Mouse (Mus musculus): ENCODE data around the gene Meiob.

DNA sequence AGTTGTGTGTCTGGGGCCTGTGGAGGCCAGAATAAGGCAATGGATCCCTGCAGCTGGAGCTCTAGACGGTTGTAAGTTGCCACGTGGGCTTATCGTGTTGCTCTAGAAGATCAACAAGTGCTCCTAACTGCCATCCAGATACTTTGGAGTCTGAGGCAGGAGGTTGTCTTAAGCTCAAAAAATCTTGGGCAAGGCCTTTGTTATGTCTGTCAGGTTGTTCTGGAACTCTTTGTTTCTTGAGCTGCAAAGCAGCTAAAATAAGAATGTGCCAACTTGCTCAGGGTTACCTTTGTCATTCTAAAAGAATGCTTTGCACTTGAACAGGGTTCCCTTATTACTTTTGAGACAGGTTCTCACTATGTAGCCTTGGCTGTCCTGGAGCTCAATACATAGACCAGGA lies 7.1 kb downstream of the Meiob start:
- TF ChIP-seq CTCF (IDR thresholded peaks at IDR 0.05; ENCODE audit: borderline replicate concordance, extremely low read depth, insufficient read depth, insufficient read length) (no peak), POLR2A (IDR thresholded peaks at IDR 0.05; ENCODE audit: borderline replicate concordance, extremely low read depth, insufficient read depth, insufficient read length, poor library complexity, severe bottlenecking) (no peak)

Data from brain, embryonic 14.5 days (tissue).